Mouse (Mus musculus) kidney, embryonic 14.5 days (tissue): Measurements from ENCODE around the gene Dnal4. TPM values are rescaled to one million over a fixed set of nuclear protein-coding genes. Genes with fewer than 3 reads are reported as not detected.
"Not testable (repeated sequence)": the region's sequence is repeated elsewhere in the genome, so short reads cannot be mapped to it uniquely, and the experiment has no call there.

ENCODE experiments used
- ATAC-seq: fragments of 200-750 bp; cut with Nextera tagmentation; 2 replicates; pipeline ENCODE4 v1.8.0; 2017; ENCODE audit warnings: moderate number of reproducible peaks, mild to moderate bottlenecking, moderate TSS enrichment, moderate library complexity; ENCODE audit not compliant: low FRiP score, low TSS enrichment
- H3K27ac ChIP-seq: fragments of 300-500 bp; sonication (generic); 2 replicates; pipeline ENCODE4 v1.5.1; 2014; ENCODE audit warnings: low read depth, mild to moderate bottlenecking, low read length, moderate library complexity, mixed read lengths
- H3K27me3 ChIP-seq: fragments of 300-500 bp; sonication (generic); 2 replicates; pipeline ENCODE4 v1.6.1; 2014; ENCODE audit warnings: mild to moderate bottlenecking, low read length; ENCODE audit not compliant: control insufficient read depth, insufficient read depth
- H3K36me3 ChIP-seq: fragments of 300-500 bp; sonication (generic); 2 replicates; pipeline ENCODE4 v1.6.1; 2014; ENCODE audit warnings: low read length, mixed read lengths; ENCODE audit not compliant: control insufficient read depth, insufficient read depth
- H3K4me1 ChIP-seq: fragments of 300-500 bp; sonication (generic); 2 replicates; pipeline ENCODE4 v1.6.1; 2014; ENCODE audit warnings: low read length, mixed read lengths; ENCODE audit not compliant: control insufficient read depth, insufficient read depth
- H3K4me2 ChIP-seq: fragments of 300-500 bp; sonication (generic); replicated peaks from 2 replicates; pipeline ENCODE4 v1.6.1; 2014; ENCODE audit warnings: low read depth, mild to moderate bottlenecking, low read length
- H3K4me3 ChIP-seq: fragments of 300-500 bp; sonication (generic); 2 replicates; pipeline ENCODE4 v1.5.1; 2014; ENCODE audit warnings: mild to moderate bottlenecking, low read length
- H3K9ac ChIP-seq: fragments of 300-500 bp; sonication (generic); 2 replicates; pipeline ENCODE4 v1.6.1; 2014; ENCODE audit warnings: low read depth, mild to moderate bottlenecking, low read length, moderate library complexity
- H3K9me3 ChIP-seq: fragments of 300-500 bp; sonication (generic); 2 replicates; pipeline ENCODE4 v1.6.1; 2016; ENCODE audit warnings: low read length; ENCODE audit not compliant: control insufficient read depth
- WGBS: fragments of 180-500 bp; shearing (Covaris S2); extraction: QIAGEN DNeasy Blood & Tissue Kit; methylation state at CpG from one replicate; pipeline ENCODE4 v1.1.7; 2014; 5-methylcytosine and 5-hydroxymethylcytosine counted together
- polyA plus RNA-seq: library from polyadenylated mRNA; unstranded; fragments of >200 nt; fragmentation: Nextera tagmentation; extraction: Ambion mirVana; gene quantifications from 2 replicates; pipeline ENCODE4 v1.2.1, GENCODE M21; 2014

Dnal4 gene
- polyA plus RNA-seq, 1 experiment from 2014 or later = 60.1 TPM

DNA sequence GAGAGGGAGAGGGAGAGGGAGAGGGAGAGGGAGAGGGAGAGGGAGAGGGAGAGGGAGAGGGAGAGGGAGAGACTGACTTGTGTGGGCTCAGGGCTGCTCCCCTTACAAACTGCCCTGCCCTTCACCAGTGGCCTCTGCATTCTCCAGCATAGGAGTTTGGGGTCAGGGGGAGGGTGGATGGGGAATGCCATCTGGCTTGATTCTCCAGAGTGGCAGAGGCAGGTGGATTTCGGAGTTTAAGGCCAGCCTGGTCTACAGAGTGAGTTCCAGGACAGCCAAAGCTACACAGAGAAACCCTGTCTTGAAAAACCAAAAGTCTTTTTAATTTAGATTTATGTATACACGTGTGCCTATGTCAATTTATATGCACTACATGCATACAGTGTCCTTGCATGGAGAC, 35.2 kb upstream of the Dnal4 start:
- H3K36me3 ChIP-seq, ATAC-seq, H3K9ac ChIP-seq, H3K27ac ChIP-seq, H3K9me3 ChIP-seq, H3K4me2 ChIP-seq, H3K4me3 ChIP-seq, H3K4me1 ChIP-seq, H3K27me3 ChIP-seq: not testable (repeated sequence)
- WGBS = 81% methylated on average over 2 of the region's 2 CpGs

DNA sequence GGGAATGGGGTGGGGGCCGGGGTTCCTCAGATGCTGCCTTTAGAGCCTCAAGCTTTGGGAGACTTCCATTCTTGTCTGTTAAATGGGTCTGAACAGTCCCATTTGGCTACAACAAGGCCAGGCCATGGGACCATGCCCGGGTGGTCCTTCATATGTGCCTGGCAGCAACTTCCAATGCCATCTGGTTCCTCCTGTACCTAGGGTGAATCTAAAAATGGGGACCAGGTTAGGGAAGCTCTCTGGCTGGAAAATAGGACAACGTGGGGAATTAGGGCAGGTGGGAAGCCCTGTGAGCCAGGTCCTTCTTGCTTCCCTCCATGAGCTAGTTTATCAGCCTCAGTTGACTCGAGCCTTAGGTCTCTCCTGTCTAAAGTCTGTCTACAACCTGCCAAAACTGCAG, 33.3 kb upstream of the Dnal4 start:
- Histone ChIP-seq H3K9me3 (no peaks in the 10 kb centered on the region), H3K9ac (no peak overlapping the region), H3K4me3 (no peak overlapping the region), H3K36me3 (no peaks in the 10 kb centered on the region), H3K27me3 (peaks cover 22% of the 10 kb centered on the region), H3K4me2 (no peak overlapping the region), H3K4me1 (no peaks in the 10 kb centered on the region), H3K27ac (no peak overlapping the region)
- 70% methylated on average over 4 of the region's 4 CpGs for WGBS
- no peak for ATAC-seq

DNA sequence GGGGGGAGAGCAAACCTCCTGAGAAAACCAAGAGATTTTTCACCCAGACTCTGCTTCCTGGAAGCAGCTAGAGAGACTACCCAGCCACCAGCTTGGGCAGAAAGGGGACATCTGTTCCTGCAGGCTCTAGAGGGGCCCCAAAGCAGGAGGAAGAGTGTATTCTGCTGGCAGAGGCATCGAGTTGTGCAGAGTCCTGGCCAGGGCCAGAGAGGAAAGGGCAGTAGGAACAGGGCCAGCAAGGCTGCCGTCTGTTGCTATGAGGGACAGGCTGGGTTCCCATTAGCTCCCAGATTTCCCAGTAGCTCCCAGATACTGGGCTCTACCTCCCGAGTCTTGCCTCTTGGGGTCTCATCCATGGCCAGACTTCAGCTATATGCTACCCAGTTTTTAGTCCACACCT, 32.4 kb upstream of the Dnal4 start:
- H3K27me3 ChIP-seq = peaks cover 32% of the 10 kb centered on the region
- H3K4me2 ChIP-seq = no peak overlapping the region
- no peaks in the 10 kb centered on the region for H3K9me3 ChIP-seq
- H3K36me3 ChIP-seq = no peaks in the 10 kb centered on the region
- H3K4me3 ChIP-seq = no peak overlapping the region
- ATAC-seq = no peak
- no peak overlapping the region for H3K9ac ChIP-seq
- H3K4me1 ChIP-seq = no peaks in the 10 kb centered on the region
- 68% methylated on average over 3 of the region's 3 CpGs for WGBS
- no peak overlapping the region for H3K27ac ChIP-seq

DNA sequence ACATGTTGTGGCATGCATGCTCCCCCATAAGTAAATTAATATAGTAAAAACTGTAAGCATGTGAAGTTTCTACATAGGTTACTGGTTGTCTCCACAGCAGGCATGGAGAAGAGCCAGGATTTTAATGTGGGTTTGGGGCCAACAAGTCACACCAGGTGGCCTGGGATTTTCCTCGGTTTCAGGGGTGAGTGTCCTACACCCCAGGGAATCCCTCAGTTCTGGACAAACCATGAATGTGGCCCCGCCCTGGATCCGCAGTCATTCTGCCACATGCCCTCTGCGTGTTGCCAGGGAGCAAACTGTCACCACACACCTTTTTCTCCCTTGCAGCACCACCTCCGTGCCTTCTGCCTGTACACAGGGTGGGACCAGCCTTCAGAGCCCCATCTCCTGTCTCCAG, 31.0 kb upstream of the Dnal4 start:
- Histone ChIP-seq H3K27ac (no peak overlapping the region), H3K9ac (no peak overlapping the region), H3K36me3 (no peaks in the 10 kb centered on the region), H3K4me3 (no peak overlapping the region), H3K9me3 (no peaks in the 10 kb centered on the region), H3K4me2 (no peak overlapping the region), H3K4me1 (no peaks in the 10 kb centered on the region), H3K27me3 (peaks cover 46% of the 10 kb centered on the region)
- no peak for ATAC-seq
- 52% methylated on average over 5 of the region's 5 CpGs for WGBS

DNA sequence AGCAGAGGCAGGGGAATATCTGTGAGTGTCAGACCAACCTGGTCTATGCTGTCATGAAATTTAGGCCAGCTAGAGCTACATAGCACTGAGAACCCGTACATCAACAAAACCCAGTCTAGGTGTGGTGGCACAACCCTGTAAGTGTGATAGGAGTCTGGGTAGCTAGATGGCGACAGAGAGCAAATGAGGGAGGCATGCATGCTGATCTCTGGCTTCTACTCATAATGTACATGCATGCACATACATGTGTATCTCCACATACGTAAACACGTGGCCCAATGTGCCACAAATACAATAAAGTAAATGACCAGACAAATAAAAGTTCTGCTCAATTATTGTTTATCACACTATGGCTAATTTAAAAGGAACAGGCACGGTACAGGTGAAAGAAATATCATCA, 30.5 kb upstream of the Dnal4 start:
- no peaks in the 10 kb centered on the region for H3K4me1 ChIP-seq
- WGBS = 37% methylated on average over 5 of the region's 5 CpGs
- no peak overlapping the region for H3K27ac ChIP-seq
- H3K9ac ChIP-seq = no peak overlapping the region
- no peaks in the 10 kb centered on the region for H3K9me3 ChIP-seq
- H3K4me3 ChIP-seq = no peak overlapping the region
- no peak overlapping the region for H3K4me2 ChIP-seq
- H3K27me3 ChIP-seq = peaks cover 51% of the 10 kb centered on the region
- H3K36me3 ChIP-seq = no peaks in the 10 kb centered on the region
- ATAC-seq = no peak

DNA sequence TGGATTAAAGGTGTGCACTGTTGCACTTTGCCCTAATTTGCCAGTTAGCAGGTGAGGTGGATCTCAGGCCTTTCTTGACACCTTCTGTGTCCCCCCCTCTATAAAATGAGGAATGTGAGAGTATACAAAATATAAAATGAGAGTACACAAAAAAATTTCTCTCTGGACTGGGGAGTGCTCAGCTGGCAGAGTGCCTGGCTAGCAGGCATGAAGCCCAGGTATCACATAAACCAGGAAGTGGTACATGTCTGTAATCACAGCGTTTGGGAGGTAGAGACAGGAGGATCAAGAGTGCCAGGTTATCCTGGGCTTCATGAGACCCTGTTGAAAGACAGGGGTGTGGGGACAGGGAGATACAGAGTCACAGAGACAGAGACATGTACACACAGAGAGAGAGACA, 29.4 kb upstream of the Dnal4 start:
- no peak for ATAC-seq
- no peaks in the 10 kb centered on the region for H3K36me3 ChIP-seq
- WGBS = 53% methylated on average over 1 of the region's 1 CpGs
- no peaks in the 10 kb centered on the region for H3K9me3 ChIP-seq
- no peak overlapping the region for H3K4me2 ChIP-seq
- no peak overlapping the region for H3K9ac ChIP-seq
- H3K27ac ChIP-seq = no peak overlapping the region
- H3K27me3 ChIP-seq = peaks cover 62% of the 10 kb centered on the region
- no peaks in the 10 kb centered on the region for H3K4me1 ChIP-seq
- H3K4me3 ChIP-seq = no peak overlapping the region

DNA sequence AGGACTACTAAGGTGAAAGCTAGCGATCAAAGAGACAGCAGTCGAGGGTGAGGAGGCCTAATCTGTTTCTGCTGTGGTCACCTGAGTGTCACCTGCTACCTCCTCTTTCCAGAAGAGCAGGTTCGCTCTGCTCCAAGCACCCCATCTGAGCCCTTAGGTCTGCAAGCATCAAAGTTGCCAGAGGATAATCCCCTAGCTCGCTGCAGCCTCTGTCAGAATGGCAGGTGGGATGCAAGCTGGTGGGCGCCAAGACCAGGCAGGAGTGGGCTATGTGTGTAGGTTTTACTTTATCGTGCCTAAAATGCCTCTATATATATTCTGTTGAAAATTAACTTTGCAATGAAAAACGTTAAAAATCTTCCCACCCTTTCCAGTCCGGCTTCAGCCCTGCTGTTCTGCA, 27.6 kb upstream of the Dnal4 start:
- ATAC-seq = no peak
- Histone ChIP-seq H3K36me3 (no peaks in the 10 kb centered on the region), H3K4me3 (peak overlapping the region; percentile 57; the same call in 1 of the 2 replicates), H3K27ac (no peak overlapping the region), H3K9me3 (no peaks in the 10 kb centered on the region), H3K4me2 (no peak overlapping the region; the same call in 1 of the 2 replicates), H3K27me3 (peaks cover 68% of the 10 kb centered on the region), H3K9ac (no peak overlapping the region), H3K4me1 (no peaks in the 10 kb centered on the region)
- 26% methylated on average over 8 of the region's 8 CpGs for WGBS

DNA sequence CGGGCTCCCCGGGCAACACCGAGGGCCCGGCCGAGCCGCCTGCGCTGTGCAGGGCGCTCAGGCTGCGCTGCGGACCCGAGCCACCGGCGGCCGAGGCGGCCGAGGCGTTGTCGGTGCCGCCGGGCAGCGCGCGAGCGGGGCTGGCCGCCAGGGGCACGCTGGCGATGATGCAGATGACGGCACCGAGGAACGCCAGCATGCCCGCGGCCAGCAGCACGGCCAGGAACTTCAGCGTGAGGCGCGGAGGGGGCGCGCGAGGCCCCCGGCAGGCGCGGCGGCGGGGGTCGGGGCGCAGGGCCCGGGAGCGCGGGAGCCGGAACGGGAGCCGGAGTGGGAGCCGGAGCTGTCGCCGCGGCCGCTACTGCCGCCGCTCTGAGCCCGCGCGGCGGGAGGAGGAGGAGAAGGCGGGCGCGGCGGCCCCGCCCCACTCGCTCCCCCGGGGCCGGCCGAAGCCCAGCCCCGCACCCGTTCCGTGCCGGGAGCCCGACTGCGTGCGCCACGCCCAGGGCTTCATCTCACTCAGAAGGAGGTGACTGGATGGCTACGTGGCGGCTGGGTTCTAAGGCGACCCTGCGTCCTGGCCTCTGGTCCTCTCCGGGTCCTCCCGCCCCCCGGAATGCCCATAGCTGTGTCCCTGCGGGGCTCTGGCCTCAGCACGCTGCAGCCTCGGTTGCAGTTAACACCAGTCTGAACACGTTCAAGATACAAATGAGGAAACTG, 26.9 kb upstream of the Dnal4 start, which contains the start of gene Nptxr:
TSS of gene Nptxr (minus strand) at position 415 of the 720 bp plus-strand sequence.
- Histone ChIP-seq H3K36me3 (no peaks in the 10 kb centered on the region), H3K27me3 (peaks cover 69% of the 10 kb centered on the region), H3K4me1 (no peaks in the 10 kb centered on the region), H3K4me2 (peak within 1 kb of the TSS; percentile 93), H3K4me3 (peak within 1 kb of the TSS; percentile 57), H3K9me3 (no peaks in the 10 kb centered on the region), H3K9ac (peak within 1 kb of the TSS; percentile 61), H3K27ac (no peak within 1 kb of the TSS)
- ATAC-seq = peak; percentile 75
- WGBS = under 1% methylated on average over 68 of the region's 91 CpGs

DNA sequence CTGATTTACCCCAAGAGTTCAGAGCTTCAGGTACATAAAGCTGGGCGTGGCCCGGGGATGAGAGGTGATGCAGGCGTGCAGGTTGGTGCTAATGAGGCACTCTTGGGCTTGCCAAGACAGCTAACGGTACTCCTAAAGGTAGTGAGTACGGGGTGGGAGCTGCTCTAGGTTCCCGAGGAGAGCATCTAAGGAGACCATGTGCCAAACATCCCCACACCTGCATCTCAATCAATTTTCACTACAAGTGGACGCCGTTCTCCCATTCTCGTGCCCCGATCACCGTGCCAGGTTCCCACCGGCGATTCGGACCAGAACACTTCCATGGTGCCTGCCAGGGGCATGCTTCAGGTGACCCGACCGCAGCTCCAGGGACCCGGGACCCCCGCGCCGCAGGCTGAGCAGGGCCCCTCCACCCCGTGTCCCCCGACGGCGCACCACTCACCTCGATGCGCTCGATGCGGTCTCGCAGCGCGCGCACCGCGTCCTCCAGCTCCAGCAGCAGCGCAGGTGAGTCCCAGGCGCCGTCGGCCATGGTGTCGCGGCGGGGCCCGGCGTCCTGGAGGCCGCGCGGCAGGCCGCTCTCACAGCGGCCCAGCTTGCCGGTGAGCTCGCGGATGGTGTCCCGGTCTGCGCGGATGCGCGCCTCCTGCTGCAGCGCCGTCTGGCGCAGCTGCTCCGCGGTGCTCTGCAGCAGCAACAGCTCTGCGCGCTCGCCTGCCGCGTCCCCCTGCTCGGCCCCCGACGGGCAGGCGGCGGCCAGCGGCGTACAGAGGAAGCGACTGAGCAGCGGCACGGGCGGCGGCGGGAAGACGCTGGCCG, 26.1 kb upstream of the Dnal4 start:
- H3K36me3 ChIP-seq = no peaks in the 10 kb centered on the region
- peak overlapping the region; percentile 57 for H3K4me3 ChIP-seq
- H3K9ac ChIP-seq = peak overlapping the region; percentile 61
- peak; percentile 24; the same call in 1 of the 2 replicates for ATAC-seq
- peak overlapping the region; percentile 93 for H3K4me2 ChIP-seq
- H3K27ac ChIP-seq = no peak overlapping the region
- no peaks in the 10 kb centered on the region for H3K9me3 ChIP-seq
- no peaks in the 10 kb centered on the region for H3K4me1 ChIP-seq
- WGBS = 3% methylated on average over 76 of the region's 81 CpGs
- H3K27me3 ChIP-seq = peaks cover 69% of the 10 kb centered on the region
